Mouse (Mus musculus) C2C12 (cell line): Measurements from ENCODE around the gene Gabrd.

Experiments used
- CEBPB ChIP-seq: IDR thresholded peaks from one replicate; pipeline ENCODE4 v1.6.1; 2011; ENCODE audit warnings: low read depth, mild to moderate bottlenecking, control low read depth, moderate library complexity
- CTCF ChIP-seq: IDR thresholded peaks from one replicate; pipeline ENCODE4 v1.5.1; 2011; ENCODE audit not compliant: control insufficient read depth, insufficient read depth, insufficient read length
- MAX ChIP-seq: IDR thresholded peaks from one replicate; pipeline ENCODE4 v1.6.1; 2011; ENCODE audit warnings: mild to moderate bottlenecking, control low read depth
- MYOD1 ChIP-seq: IDR thresholded peaks from one replicate; pipeline ENCODE4 v1.6.1; 2011; ENCODE audit warnings: low read depth; ENCODE audit not compliant: control insufficient read depth, insufficient read length
- USF1 ChIP-seq: IDR thresholded peaks from one replicate; pipeline ENCODE4 v1.6.1; 2011; ENCODE audit warnings: low read depth, mild to moderate bottlenecking, control low read depth, moderate library complexity

GRCm38 (mm10) chr4:155409058-155409776, 11.3 kb upstream of the Gabrd start, which contains the start of gene Cfap74:
- no peak for TF ChIP-seq CTCF
- TF ChIP-seq CEBPB: no peak
- TF ChIP-seq USF1: peak; percentile 90
- TF ChIP-seq MYOD1: no peak
- peak; percentile 41 for TF ChIP-seq MAX
